Mouse (Mus musculus) liver, postnatal 0 days (tissue): ENCODE data around the gene Arhgap23.

ENCODE experiments used
- CTCF ChIP-seq: sonication (generic); IDR thresholded peaks from 2 replicates; pipeline ENCODE4 v1.5.1; 2016; ENCODE audit warnings: antibody characterized with exemption, low read depth
- EP300 ChIP-seq: IDR thresholded peaks from 2 replicates; pipeline ENCODE4 v1.6.1; 2016; ENCODE audit warnings: antibody characterized with exemption, low read depth, mild to moderate bottlenecking

GRCm38 (mm10) chr11:97497543-97497942, 82.2 kb downstream of the Arhgap23 start:
- TF ChIP-seq CTCF (no peak), EP300 (no peak)
